Mouse (Mus musculus) cortical plate, adult 2 months (tissue): ENCODE results near the gene Tln2.

Experiments used
- CTCF ChIP-seq: fragments of 200-500 bp; IDR thresholded peaks from 2 replicates; pipeline ENCODE4 v1.5.1; 2011; ENCODE audit warnings: mild to moderate bottlenecking, control low read depth, low read length; ENCODE audit not compliant: insufficient read depth; ENCODE audit errors: extremely low read depth
- POLR2A ChIP-seq: fragments of 200-500 bp; IDR thresholded peaks from 2 replicates; pipeline ENCODE4 v1.6.1; 2011; ENCODE audit warnings: mild to moderate bottlenecking, low read length, control low read depth; ENCODE audit not compliant: insufficient read depth; ENCODE audit errors: extremely low read depth

DNA sequence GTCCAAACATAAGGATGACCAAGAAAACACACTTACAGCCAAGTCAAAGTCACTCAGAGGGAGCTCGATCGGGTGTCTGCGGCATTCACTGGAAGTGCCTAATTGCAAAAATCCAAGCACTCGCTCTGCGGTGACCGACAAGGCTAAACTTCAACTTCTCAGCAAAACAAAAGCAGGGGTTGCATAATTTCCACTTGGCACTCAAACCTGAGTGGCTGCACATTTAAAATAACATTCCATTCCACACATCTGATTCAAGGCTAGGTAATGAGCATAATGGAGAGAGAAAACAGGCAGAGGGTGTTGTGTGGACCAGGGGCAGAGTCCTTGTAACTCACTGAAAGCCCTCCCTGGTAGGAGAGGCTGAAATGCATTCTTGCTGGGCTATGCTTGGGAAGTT lies 260.3 kb downstream of the Tln2 start:
- TF ChIP-seq CTCF (no peak), POLR2A (no peak)
